ENCODE assay signal across 8 mouse cellular contexts in the genomic region with DNA sequence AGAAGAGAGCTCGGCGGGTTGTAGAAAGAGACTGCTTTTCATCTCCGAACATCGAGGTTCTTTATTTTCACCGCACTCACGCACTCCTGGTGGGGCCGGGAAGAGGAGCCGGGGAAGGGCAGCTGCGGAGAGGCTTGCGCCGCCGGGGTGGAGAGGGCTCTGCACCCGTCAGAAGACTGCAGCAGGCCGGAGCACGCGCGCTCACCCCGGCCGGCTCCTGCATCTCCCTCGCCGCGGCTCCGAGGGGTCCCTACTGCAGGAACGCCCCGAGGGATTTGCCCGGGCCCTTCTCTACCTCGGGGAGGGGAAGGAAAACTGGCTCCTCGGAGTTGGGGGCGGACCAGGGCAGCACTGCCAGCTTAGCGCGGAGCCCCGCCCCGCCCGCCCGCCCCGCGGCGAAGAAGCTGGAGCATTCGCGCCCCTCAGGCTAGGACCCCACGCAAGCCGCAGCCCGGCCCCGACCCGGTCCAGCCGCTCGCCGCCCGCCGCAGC. TPM values are rescaled to one million over a fixed set of nuclear protein-coding genes. Genes with fewer than 3 reads are reported as not detected.
DNase-seq lines count a peak whose midpoint lies in the region; ATAC-seq and TF ChIP-seq lines count a peak whose summit lies in the region.

No protein-coding gene starts in this region.

- WGBS in intestine, embryonic 14.5 days: under 1% methylated on average over 40 of the region's 50 CpGs
- WGBS in liver, postnatal 0 days (ENCODE audit: insufficient replicate concordance): 2% methylated on average over 32 of the region's 50 CpGs

- no peaks in the 10 kb centered on the region for H3K36me3 ChIP-seq in intestine, embryonic 14.5 days (ENCODE audit: control insufficient read depth, insufficient read depth, low read length)
- no peaks in the 10 kb centered on the region for H3K36me3 ChIP-seq in liver, postnatal 0 days (replicated peaks; ENCODE audit: insufficient read depth, low read length)

- no peak for TF ChIP-seq EP300 in liver, postnatal 0 days (IDR thresholded peaks at IDR 0.05; ENCODE audit: low read depth)

- peak; percentile 33 to 52 for DNase-seq in frontal cortex, postnatal 10 days (ENCODE audit: low spot score in 2 of 2)
- peak; percentile 5 for DNase-seq in thymus, postnatal 14 days
- no peak for DNase-seq in thymus, adult 18-20 months
- DNase-seq in intestine, embryonic 14.5 days (ENCODE audit: low spot score): peak; percentile 62
- DNase-seq in liver, postnatal 0 days: no peak
- no peak for DNase-seq in ovary, postnatal 10 days (ENCODE audit: low spot score)

- H3K27me3 ChIP-seq in intestine, embryonic 14.5 days (replicated peaks; ENCODE audit: control insufficient read depth, insufficient read depth, low read length): peaks cover 83% of the 10 kb centered on the region
- peaks cover 87% of the 10 kb centered on the region for H3K27me3 ChIP-seq in liver, postnatal 0 days (ENCODE audit: insufficient read depth, low read length)

- H3K9me3 ChIP-seq in intestine, embryonic 14.5 days (ENCODE audit: control insufficient read depth, low read length): no peaks in the 10 kb centered on the region
- H3K9me3 ChIP-seq in liver, postnatal 0 days (ENCODE audit: low read length): no peaks in the 10 kb centered on the region

- no peak overlapping the region for H3K27ac ChIP-seq in intestine, embryonic 14.5 days (ENCODE audit: low read depth)
- no peak overlapping the region for H3K27ac ChIP-seq in liver, postnatal 0 days (ENCODE audit: low read depth)

- no peak for TF ChIP-seq CTCF in liver, postnatal 0 days (IDR thresholded peaks at IDR 0.05; ENCODE audit: low read depth)

- no peak overlapping the region for H3K9ac ChIP-seq in intestine, embryonic 14.5 days (ENCODE audit: low read length)
- no peak overlapping the region for H3K9ac ChIP-seq in liver, postnatal 0 days (replicated peaks)

- peak overlapping the region; percentile 42 for H3K4me3 ChIP-seq in intestine, embryonic 14.5 days (ENCODE audit: low read depth, low read length)
- H3K4me3 ChIP-seq in liver, postnatal 0 days (ENCODE audit: low read depth, low read length): peak overlapping the region; percentile 32

- H3K4me1 ChIP-seq in intestine, embryonic 14.5 days (replicated peaks; ENCODE audit: control insufficient read depth, insufficient read depth, low read length): peaks cover 16% of the 10 kb centered on the region
- H3K4me1 ChIP-seq in liver, postnatal 0 days (ENCODE audit: insufficient read depth): peaks cover 10% of the 10 kb centered on the region; the same call in 1 of the 2 replicates

- H3K4me2 ChIP-seq in intestine, embryonic 14.5 days (ENCODE audit: low read length): peak overlapping the region; percentile 63
- peak overlapping the region; percentile 61 for H3K4me2 ChIP-seq in liver, postnatal 0 days (ENCODE audit: low read depth, low read length)

- ATAC-seq in frontal cortex, adult (ENCODE audit: low TSS enrichment): no peak
- ATAC-seq in intestine, embryonic 14.5 days (replicated peaks; ENCODE audit: low FRiP score, low TSS enrichment, low read depth): peak; percentile 25; the same call in 1 of the 2 replicates
- ATAC-seq in liver, postnatal 0 days: no peak
- ATAC-seq in monocyte, adult 5-6 weeks (replicated peaks; ENCODE audit: insufficient number of reproducible peaks, low FRiP score, low TSS enrichment, poor library complexity, severe bottlenecking): no peak

RNA-seq across cellular contexts. Expression of a gene that starts 27.2 kb away (rescaled TPM):
- 42.0 and 61.0 TPM in 2 replicates for polyA plus RNA-seq in intestine, embryonic 14.5 days (2014; fragmentation: Nextera tagmentation; extraction: Ambion mirVana)
- polyA plus RNA-seq in liver, postnatal 0 days (2015; fragmentation: Nextera tagmentation; extraction: Ambion mirVana): 17.3 and 17.8 TPM in 2 replicates
- total RNA-seq in monocyte, adult 5-6 weeks (2017): 26.0 to 48.0 TPM (median 33.6 TPM) in 3 replicates

RNA-seq across cellular contexts. Expression of a gene that starts 35.2 kb away (rescaled TPM):
- 0.26 TPM in 1 of 2 replicates, not detected in the other for polyA plus RNA-seq in intestine, embryonic 14.5 days (2014; fragmentation: Nextera tagmentation; extraction: Ambion mirVana)
- polyA plus RNA-seq in liver, postnatal 0 days (2015; fragmentation: Nextera tagmentation; extraction: Ambion mirVana): not detected in 2 replicates
- total RNA-seq in monocyte, adult 5-6 weeks (2017): not detected in 3 replicates

Comparison
In these comparisons a context has a peak if more than half of its experiments do, and no peak if none do; other contexts are left out.
1. DNase-seq: peak in frontal cortex, postnatal 10 days (2 of 2), thymus, postnatal 14 days (single experiment) and intestine, embryonic 14.5 days (single experiment); none in thymus, adult 18-20 months (0 of 2), liver, postnatal 0 days (single experiment) and ovary, postnatal 10 days (single experiment).